Mouse (Mus musculus) embryonic facial prominence, embryonic 11.5 days (tissue): ENCODE data around the gene Ddo. TPM values are rescaled to one million over a fixed set of nuclear protein-coding genes. Genes with fewer than 3 reads are reported as not detected.
A peak's percentile ranks its signal among the peaks of the same experiment; 100 is the strongest.

Experiments
- ATAC-seq: fragments of 200-750 bp; cut with Nextera tagmentation; replicated peaks from 2 replicates; pipeline ENCODE4 v1.8.0; 2017; ENCODE audit warnings: low read depth; ENCODE audit not compliant: insufficient number of reproducible peaks, low FRiP score, low TSS enrichment
- DNase-seq: peaks from one replicate; pipeline ENCODE4 v3.0.0-alpha.2; 2015; ENCODE audit warnings: low spot score
- H3K27ac ChIP-seq: fragments of 300-500 bp; sonication (generic); replicated peaks from 2 replicates; pipeline ENCODE4 v1.5.1; 2014; ENCODE audit warnings: mild to moderate bottlenecking, low read depth, low read length, control low read depth
- H3K27me3 ChIP-seq: fragments of 300-500 bp; sonication (generic); 2 replicates; pipeline ENCODE4 v1.6.1; 2014; ENCODE audit warnings: mild to moderate bottlenecking, low read length, moderate library complexity, mixed read lengths; ENCODE audit not compliant: control insufficient read depth, insufficient read depth
- H3K36me3 ChIP-seq: fragments of 300-500 bp; sonication (generic); replicated peaks from 2 replicates; pipeline ENCODE4 v1.6.1; 2014; ENCODE audit warnings: low read depth, mild to moderate bottlenecking, low read length, moderate library complexity, mixed read lengths; ENCODE audit not compliant: control insufficient read depth, insufficient read depth
- H3K4me1 ChIP-seq: fragments of 300-500 bp; sonication (generic); 2 replicates; pipeline ENCODE4 v1.6.1; 2014; ENCODE audit warnings: low read length, mixed read lengths; ENCODE audit not compliant: control insufficient read depth, insufficient read depth
- H3K4me2 ChIP-seq: fragments of 300-500 bp; sonication (generic); 2 replicates; pipeline ENCODE4 v1.6.1; 2014; ENCODE audit warnings: low read depth, mild to moderate bottlenecking, control low read depth, low read length, moderate library complexity
- H3K4me3 ChIP-seq: fragments of 300-500 bp; sonication (generic); 2 replicates; pipeline ENCODE4 v1.5.1; 2014; ENCODE audit warnings: low read depth, low read length, control low read depth
- H3K9ac ChIP-seq: fragments of 300-500 bp; sonication (generic); replicated peaks from 2 replicates; pipeline ENCODE4 v1.6.1; 2014; ENCODE audit warnings: mild to moderate bottlenecking, control low read depth, low read length
- H3K9me3 ChIP-seq: fragments of 300-500 bp; sonication (generic); replicated peaks from 2 replicates; pipeline ENCODE4 v1.6.1; 2016; ENCODE audit warnings: mild to moderate bottlenecking, low read length, inconsistent platforms, mixed read lengths; ENCODE audit not compliant: control insufficient read depth
- WGBS: fragments of 180-500 bp; shearing (Covaris S2); extraction: QIAGEN DNeasy Blood & Tissue Kit; methylation state at CpG from one replicate; pipeline ENCODE4 v1.1.7; 2014; 5-methylcytosine and 5-hydroxymethylcytosine counted together
- polyA plus RNA-seq: library from polyadenylated mRNA; unstranded; fragments of >200 nt; fragmentation: Nextera tagmentation; extraction: Ambion mirVana; gene quantifications from 2 replicates; pipeline ENCODE4 v1.2.1, GENCODE M21; 2014

Gene Ddo
- polyA plus RNA-seq, 1 experiment from 2014 or later = 0.20 TPM

DNA sequence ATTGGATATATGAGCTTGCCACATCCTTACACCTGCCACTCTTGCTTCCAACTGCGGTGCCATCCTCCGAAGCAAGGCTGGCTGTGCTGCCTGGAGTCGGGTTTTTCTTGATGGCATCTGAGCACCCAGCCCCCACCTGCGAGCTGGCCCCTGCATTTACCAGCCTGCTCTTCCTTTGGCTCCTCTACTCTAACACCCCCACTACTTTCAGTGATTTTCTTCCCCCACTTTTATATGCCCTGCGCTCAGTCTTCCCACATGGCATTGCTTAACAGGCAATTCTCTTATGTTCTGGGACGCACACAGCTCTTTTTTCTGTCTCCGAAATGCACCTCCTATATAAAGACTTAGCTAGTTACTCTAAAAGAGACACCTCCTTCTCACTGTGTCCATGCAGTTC lies 54.5 kb downstream of the Ddo start:
- Histone ChIP-seq H3K9me3 (no peaks in the 10 kb centered on the region), H3K36me3 (no peaks in the 10 kb centered on the region), H3K4me1 (no peaks in the 10 kb centered on the region), H3K9ac (no peak overlapping the region), H3K27ac (no peak overlapping the region), H3K27me3 (no peaks in the 10 kb centered on the region), H3K4me3 (no peak overlapping the region), H3K4me2 (no peak overlapping the region)
- ATAC-seq (no peak), DNase-seq (no peak)
- 90% methylated on average over 7 of the region's 7 CpGs for WGBS

DNA sequence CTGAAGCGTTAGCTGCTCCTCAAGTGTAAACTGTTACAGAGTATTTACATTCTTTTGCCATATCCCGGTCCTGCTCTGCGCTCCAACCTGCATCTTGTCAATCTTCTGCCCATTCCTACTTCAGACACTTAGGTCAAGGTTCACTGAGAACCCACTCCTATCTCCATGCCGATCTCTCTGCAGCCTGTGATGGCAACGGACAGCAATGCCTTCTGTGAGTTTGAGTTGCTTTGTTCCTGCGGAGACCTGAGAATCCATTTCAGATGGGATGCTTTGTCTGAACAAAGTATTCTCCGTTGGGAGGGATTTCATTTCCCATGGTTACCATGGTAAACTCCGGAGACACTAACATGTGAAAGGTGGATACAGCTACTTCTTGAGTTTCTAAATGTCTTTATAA lies 55.8 kb downstream of the Ddo start:
- DNase-seq (peak; percentile 34), ATAC-seq (no peak)
- Histone ChIP-seq H3K9me3 (no peaks in the 10 kb centered on the region), H3K36me3 (no peaks in the 10 kb centered on the region), H3K27me3 (no peaks in the 10 kb centered on the region), H3K9ac (no peak overlapping the region), H3K27ac (no peak overlapping the region), H3K4me2 (no peak overlapping the region), H3K4me3 (no peak overlapping the region), H3K4me1 (no peaks in the 10 kb centered on the region)
- WGBS = 43% methylated on average over 8 of the region's 8 CpGs

DNA sequence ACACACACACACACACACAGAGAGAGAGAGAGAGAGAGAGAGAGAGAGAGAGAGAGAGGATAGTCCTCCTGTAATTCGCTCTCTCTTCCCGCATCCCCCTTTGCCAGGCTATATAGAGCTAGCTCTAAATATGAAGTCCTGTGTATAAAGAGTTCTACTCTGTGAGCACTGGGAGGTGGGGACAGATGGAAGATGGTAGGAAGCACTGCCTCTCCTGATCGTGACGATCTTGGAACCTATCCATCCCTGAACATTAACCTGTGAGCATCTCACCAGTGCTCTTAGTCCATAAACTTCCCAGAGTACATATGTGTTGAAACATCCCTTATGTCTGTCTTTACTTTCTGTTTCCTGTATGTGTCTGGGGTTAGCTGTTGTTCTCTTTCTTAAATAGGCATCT lies 57.2 kb downstream of the Ddo start:
- Histone ChIP-seq H3K9me3 (no peaks in the 10 kb centered on the region), H3K27me3 (no peaks in the 10 kb centered on the region), H3K36me3 (no peaks in the 10 kb centered on the region), H3K4me3 (no peak overlapping the region), H3K4me1 (no peaks in the 10 kb centered on the region), H3K27ac (no peak overlapping the region), H3K4me2 (no peak overlapping the region), H3K9ac (no peak overlapping the region)
- ATAC-seq (no peak), DNase-seq (no peak)
- WGBS = 86% methylated on average over 4 of the region's 4 CpGs

DNA sequence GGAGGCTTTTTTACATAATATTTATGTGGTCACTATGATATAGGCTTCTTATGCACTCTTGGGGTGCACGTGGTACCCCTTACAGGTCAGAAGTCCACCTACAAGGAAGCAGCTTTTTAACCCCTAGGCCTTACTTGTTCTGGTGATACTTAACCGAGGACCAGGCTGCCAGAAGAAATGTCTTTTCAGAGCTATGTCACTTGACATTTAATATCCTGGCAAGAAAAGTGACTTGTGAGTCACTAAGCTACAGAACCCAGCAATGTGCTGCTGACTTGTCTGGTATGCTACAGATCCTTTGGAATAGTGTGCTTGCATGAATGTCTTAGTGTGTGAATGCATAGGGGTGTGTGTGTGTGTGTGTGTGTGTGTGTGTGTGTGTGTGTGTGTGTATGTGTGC lies 57.6 kb downstream of the Ddo start:
- no peak overlapping the region for H3K4me3 ChIP-seq
- no peaks in the 10 kb centered on the region for H3K36me3 ChIP-seq
- H3K9ac ChIP-seq = no peak overlapping the region
- no peak for DNase-seq
- no peak overlapping the region for H3K4me2 ChIP-seq
- no peaks in the 10 kb centered on the region for H3K4me1 ChIP-seq
- ATAC-seq = no peak
- no peak overlapping the region for H3K27ac ChIP-seq
- H3K9me3 ChIP-seq = no peaks in the 10 kb centered on the region
- no peaks in the 10 kb centered on the region for H3K27me3 ChIP-seq
- WGBS = 68% methylated on average over 2 of the region's 2 CpGs

DNA sequence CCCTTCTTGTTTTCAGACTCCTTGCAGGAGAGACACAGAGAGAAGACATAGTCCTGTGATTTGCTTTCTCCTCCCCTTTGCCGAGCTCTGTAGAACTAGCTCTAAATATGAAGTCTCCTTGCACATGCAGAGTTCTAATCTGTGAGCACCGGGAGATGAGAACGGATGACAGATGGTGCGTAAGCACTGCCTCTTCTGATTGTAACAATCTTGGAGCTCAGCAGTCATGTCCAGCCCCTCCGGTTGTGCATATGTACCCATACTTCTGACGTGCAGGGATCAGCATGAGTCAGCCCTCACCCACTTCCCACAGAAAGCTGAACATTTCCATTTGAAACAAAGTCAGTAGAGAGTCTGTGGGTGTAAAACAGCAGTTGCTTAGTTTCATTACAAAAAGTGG lies 58.5 kb downstream of the Ddo start:
- 90% methylated on average over 6 of the region's 6 CpGs for WGBS
- no peak for DNase-seq
- H3K9ac ChIP-seq = no peak overlapping the region

DNA sequence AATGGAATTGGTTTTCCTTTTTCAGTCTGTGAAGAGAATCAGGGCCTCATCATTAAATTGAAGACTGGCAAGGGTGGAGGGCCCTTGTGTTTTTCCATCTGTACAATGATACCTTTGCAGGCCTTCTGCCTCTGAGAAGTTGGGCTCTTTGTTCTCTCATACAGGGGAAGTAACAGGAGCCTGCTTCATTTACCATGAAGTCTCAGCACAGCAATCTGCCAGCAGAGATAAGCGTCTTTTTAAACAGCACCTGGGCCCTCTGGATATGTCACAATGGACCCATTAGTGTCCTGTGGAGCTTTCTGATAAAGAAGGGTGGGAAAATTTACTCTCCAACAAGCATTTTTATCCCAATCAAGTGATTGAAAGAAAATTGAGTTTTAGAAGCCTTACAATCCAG lies 59.1 kb downstream of the Ddo start:
- no peak for DNase-seq
- Histone ChIP-seq H3K4me3 (no peak overlapping the region), H3K9me3 (no peaks in the 10 kb centered on the region), H3K36me3 (no peaks in the 10 kb centered on the region), H3K4me1 (no peaks in the 10 kb centered on the region), H3K4me2 (no peak overlapping the region), H3K9ac (no peak overlapping the region), H3K27ac (no peak overlapping the region), H3K27me3 (no peaks in the 10 kb centered on the region)
- WGBS = 50% methylated on average over 1 of the region's 1 CpGs
- ATAC-seq = no peak

More for the DNA sequence above, 58.5 kb downstream of the Ddo start:
- H3K36me3 ChIP-seq = no peaks in the 10 kb centered on the region
- no peak overlapping the region for H3K4me2 ChIP-seq
- H3K27ac ChIP-seq = no peak overlapping the region
- H3K4me3 ChIP-seq = no peak overlapping the region
- no peak for ATAC-seq
- H3K9me3 ChIP-seq = no peaks in the 10 kb centered on the region
- no peaks in the 10 kb centered on the region for H3K27me3 ChIP-seq
- no peaks in the 10 kb centered on the region for H3K4me1 ChIP-seq

DNA sequence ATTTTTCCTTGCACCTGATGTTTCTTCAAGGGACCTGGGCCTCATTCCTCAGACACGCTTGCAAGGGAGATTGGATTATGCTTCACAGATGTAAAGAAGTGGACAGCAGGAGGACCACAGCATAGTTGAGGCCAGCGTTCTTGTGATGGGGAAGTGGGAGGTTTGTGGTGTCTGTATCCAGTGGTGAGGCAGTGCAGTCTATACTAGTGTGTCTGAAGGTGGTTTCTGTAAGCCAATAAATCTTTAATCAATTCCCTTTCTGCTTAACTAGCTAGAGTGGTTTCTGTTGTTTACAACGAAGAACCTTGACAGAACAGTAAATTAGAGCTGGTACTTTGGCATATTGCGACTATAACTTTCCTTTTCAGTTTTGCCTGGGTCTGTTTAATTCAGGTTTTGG lies 68.8 kb downstream of the Ddo start:
- Histone ChIP-seq H3K27ac (no peak overlapping the region), H3K36me3 (no peaks in the 10 kb centered on the region), H3K4me3 (no peak overlapping the region), H3K4me2 (no peak overlapping the region), H3K27me3 (no peaks in the 10 kb centered on the region), H3K9me3 (no peaks in the 10 kb centered on the region), H3K4me1 (no peaks in the 10 kb centered on the region), H3K9ac (no peak overlapping the region)
- no peak for DNase-seq
- 83% methylated on average over 4 of the region's 4 CpGs for WGBS
- no peak for ATAC-seq

DNA sequence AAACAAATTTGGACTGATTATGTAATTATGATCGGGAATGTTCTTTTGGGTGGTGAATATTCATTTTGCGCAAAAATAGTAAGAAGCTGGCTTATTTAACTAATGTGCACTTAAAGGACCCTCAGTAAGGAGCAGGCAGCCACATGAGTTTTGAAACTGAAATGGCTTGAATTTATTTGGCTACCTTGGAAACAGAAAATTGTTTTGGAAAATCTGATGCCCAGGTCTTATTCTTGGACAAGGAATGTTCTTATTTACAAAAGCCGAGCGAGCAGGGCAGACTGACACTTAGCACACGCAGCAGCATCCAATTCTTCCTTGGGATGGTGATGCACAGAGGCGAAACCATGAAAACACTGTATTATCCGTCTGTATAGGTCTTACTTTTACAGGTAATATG lies 81.3 kb downstream of the Ddo start:
- ATAC-seq (no peak), DNase-seq (peak; percentile 26)
- H3K4me2 ChIP-seq = no peak overlapping the region
- H3K4me1 ChIP-seq = no peaks in the 10 kb centered on the region
- WGBS = 77% methylated on average over 7 of the region's 7 CpGs
- H3K9me3 ChIP-seq = no peaks in the 10 kb centered on the region
- H3K9ac ChIP-seq = no peak overlapping the region
- H3K27me3 ChIP-seq = no peaks in the 10 kb centered on the region
- H3K27ac ChIP-seq = no peak overlapping the region
- no peaks in the 10 kb centered on the region for H3K36me3 ChIP-seq
- H3K4me3 ChIP-seq = no peak overlapping the region
